Mouse (Mus musculus): ENCODE measurements around the gene Tas2r138. TPM values are rescaled to one million over a fixed set of nuclear protein-coding genes. Genes with fewer than 3 reads are reported as not detected.
"Not testable (repeated sequence)": the region's sequence is repeated elsewhere in the genome, so short reads cannot be mapped to it uniquely, and the experiment has no call there.

The Tas2r138 gene
- polyA plus RNA-seq, 1 experiment from 2014 or later: not detected

- no peak for ATAC-seq (replicated peaks; ENCODE audit: low FRiP score)
- no peaks in the 10 kb centered on the region for H3K36me3 ChIP-seq
Measured at GRCm38 (mm10) chr6:40607431-40607830, 5.7 kb downstream of the Tas2r138 start.

GRCm38 (mm10) chr6:40598546-40598945 is 14.6 kb downstream of the Tas2r138 start:
- H3K4me3 ChIP-seq (replicated peaks); H3K9ac ChIP-seq; H3K4me1 ChIP-seq; H3K27ac ChIP-seq; ATAC-seq (replicated peaks; ENCODE audit: low FRiP score); H3K27me3 ChIP-seq; H3K9me3 ChIP-seq (replicated peaks); H3K4me2 ChIP-seq; H3K36me3 ChIP-seq: not testable (repeated sequence)
- WGBS: 40% methylated on average over 4 of the region's 4 CpGs

More at GRCm38 (mm10) chr6:40607431-40607830, 5.7 kb downstream of the Tas2r138 start:
- Histone ChIP-seq H3K27me3 (no peaks in the 10 kb centered on the region), H3K4me2 (no peak overlapping the region), H3K4me1 (no peaks in the 10 kb centered on the region), H3K4me3 (replicated peaks) (no peak overlapping the region), H3K9ac (no peak overlapping the region), H3K9me3 (replicated peaks) (no peaks in the 10 kb centered on the region), H3K27ac (no peak overlapping the region)

- H3K9me3 ChIP-seq (replicated peaks): no peaks in the 10 kb centered on the region
- 73% methylated on average over 3 of the region's 3 CpGs for WGBS
- H3K9ac ChIP-seq: no peak overlapping the region
- H3K4me2 ChIP-seq: no peak overlapping the region
- no peak for ATAC-seq (replicated peaks; ENCODE audit: low FRiP score)
- H3K27ac ChIP-seq: no peak overlapping the region
- H3K4me1 ChIP-seq: no peaks in the 10 kb centered on the region
- no peaks in the 10 kb centered on the region for H3K27me3 ChIP-seq
- H3K4me3 ChIP-seq (replicated peaks): no peak overlapping the region
- no peaks in the 10 kb centered on the region for H3K36me3 ChIP-seq
Measured at GRCm38 (mm10) chr6:40594804-40595550, 18.1 kb downstream of the Tas2r138 start.

- ATAC-seq (replicated peaks; ENCODE audit: low FRiP score): no peak
- H3K4me1 ChIP-seq: no peaks in the 10 kb centered on the region
- no peaks in the 10 kb centered on the region for H3K9me3 ChIP-seq (replicated peaks)
- H3K9ac ChIP-seq: no peak overlapping the region
- H3K27ac ChIP-seq: no peak overlapping the region
- H3K36me3 ChIP-seq: no peaks in the 10 kb centered on the region
- H3K4me3 ChIP-seq (replicated peaks): no peak overlapping the region
- no peaks in the 10 kb centered on the region for H3K27me3 ChIP-seq
- no peak overlapping the region for H3K4me2 ChIP-seq
- WGBS: 90% methylated on average over 2 of the region's 2 CpGs
Measured at GRCm38 (mm10) chr6:40588346-40588745, 24.8 kb downstream of the Tas2r138 start.

GRCm38 (mm10) chr6:40585645-40586044 is 27.5 kb downstream of the Tas2r138 start, which contains the start of gene Clec5a:
Gene Clec5a, minus strand, starts transcription at chr6:40585821.
- no peak for ATAC-seq (replicated peaks; ENCODE audit: low FRiP score)
- H3K4me2 ChIP-seq: no peak within 1 kb of the TSS
- H3K4me3 ChIP-seq (replicated peaks): no peak within 1 kb of the TSS
- H3K27ac ChIP-seq: no peak within 1 kb of the TSS
- WGBS: 76% methylated on average over 5 of the region's 5 CpGs
- no peaks in the 10 kb centered on the region for H3K27me3 ChIP-seq
- H3K4me1 ChIP-seq: no peaks in the 10 kb centered on the region
- no peak within 1 kb of the TSS for H3K9ac ChIP-seq
- no peaks in the 10 kb centered on the region for H3K9me3 ChIP-seq (replicated peaks)
- no peaks in the 10 kb centered on the region for H3K36me3 ChIP-seq

GRCm38 (mm10) chr6:40584336-40584735 is 28.8 kb downstream of the Tas2r138 start:
- H3K27me3 ChIP-seq: no peaks in the 10 kb centered on the region
- no peaks in the 10 kb centered on the region for H3K4me1 ChIP-seq
- H3K9ac ChIP-seq: no peak overlapping the region
- 84% methylated on average over 6 of the region's 6 CpGs for WGBS
- no peaks in the 10 kb centered on the region for H3K9me3 ChIP-seq (replicated peaks)
- no peak for ATAC-seq (replicated peaks; ENCODE audit: low FRiP score)
- no peaks in the 10 kb centered on the region for H3K36me3 ChIP-seq
- no peak overlapping the region for H3K27ac ChIP-seq
- H3K4me3 ChIP-seq (replicated peaks): no peak overlapping the region
- H3K4me2 ChIP-seq: no peak overlapping the region

- no peaks in the 10 kb centered on the region for H3K4me1 ChIP-seq
- H3K27ac ChIP-seq: no peak overlapping the region
- no peaks in the 10 kb centered on the region for H3K36me3 ChIP-seq
- no peak overlapping the region for H3K4me2 ChIP-seq
- H3K9ac ChIP-seq: no peak overlapping the region
- no peaks in the 10 kb centered on the region for H3K9me3 ChIP-seq (replicated peaks)
- H3K27me3 ChIP-seq: no peaks in the 10 kb centered on the region
- no peak overlapping the region for H3K4me3 ChIP-seq (replicated peaks)
- WGBS: 79% methylated on average over 1 of the region's 1 CpGs
- no peak for ATAC-seq (replicated peaks; ENCODE audit: low FRiP score)
Measured at GRCm38 (mm10) chr6:40576305-40576704, 36.8 kb downstream of the Tas2r138 start.

- H3K27me3 ChIP-seq: no peaks in the 10 kb centered on the region
- no peaks in the 10 kb centered on the region for H3K9me3 ChIP-seq (replicated peaks)
- no peak overlapping the region for H3K4me2 ChIP-seq
- no peaks in the 10 kb centered on the region for H3K4me1 ChIP-seq
- 86% methylated on average over 3 of the region's 3 CpGs for WGBS
- no peak overlapping the region for H3K9ac ChIP-seq
- no peak overlapping the region for H3K4me3 ChIP-seq (replicated peaks)
- H3K27ac ChIP-seq: no peak overlapping the region
- no peak for ATAC-seq (replicated peaks; ENCODE audit: low FRiP score)
- no peaks in the 10 kb centered on the region for H3K36me3 ChIP-seq
Measured at GRCm38 (mm10) chr6:40573618-40574017, 39.5 kb downstream of the Tas2r138 start.

- 87% methylated on average over 3 of the region's 3 CpGs for WGBS
- no peak within 1 kb of the TSS for H3K4me2 ChIP-seq
- H3K9me3 ChIP-seq (replicated peaks): no peaks in the 10 kb centered on the region
- no peak for ATAC-seq (replicated peaks; ENCODE audit: low FRiP score)
- no peak within 1 kb of the TSS for H3K9ac ChIP-seq
- H3K27ac ChIP-seq: no peak within 1 kb of the TSS
- H3K4me1 ChIP-seq: no peaks in the 10 kb centered on the region
- H3K27me3 ChIP-seq: no peaks in the 10 kb centered on the region
- H3K36me3 ChIP-seq: no peaks in the 10 kb centered on the region
- no peak within 1 kb of the TSS for H3K4me3 ChIP-seq (replicated peaks)
Measured at GRCm38 (mm10) chr6:40569187-40569586, 43.9 kb downstream of the Tas2r138 start, which contains the start of gene Olfr460. Gene Olfr460, plus strand, starts transcription at chr6:40569487.

Other genes starting within 250 kb of the Tas2r138 start
- 10.7 and 14.8 TPM in 2 replicates for gene E330009J07Rik, start 177.2 kb downstream of the Tas2r138 start, polyA plus RNA-seq (2015; fragmentation: Nextera tagmentation; extraction: Ambion mirVana)
- gene Wee2, start 174.2 kb downstream of the Tas2r138 start, polyA plus RNA-seq (2015; fragmentation: Nextera tagmentation; extraction: Ambion mirVana): 0.06 TPM in 1 of 2 replicates, not detected in the other
- 171 and 178 TPM in 2 replicates for gene Ssbp1, start 142.0 kb downstream of the Tas2r138 start, polyA plus RNA-seq (2015; fragmentation: Nextera tagmentation; extraction: Ambion mirVana)
- gene Tas2r137, start 122.1 kb downstream of the Tas2r138 start, polyA plus RNA-seq (2015; fragmentation: Nextera tagmentation; extraction: Ambion mirVana): not detected in 2 replicates
- not detected in 2 replicates for gene Tas2r108, start 119.8 kb downstream of the Tas2r138 start, polyA plus RNA-seq (2015; fragmentation: Nextera tagmentation; extraction: Ambion mirVana)
- gene Prss37, start 93.8 kb downstream of the Tas2r138 start, polyA plus RNA-seq (2015; fragmentation: Nextera tagmentation; extraction: Ambion mirVana): not detected in 2 replicates
- 0.06 TPM in 1 of 2 replicates, not detected in the other for gene Olfr461, start 58.3 kb downstream of the Tas2r138 start, polyA plus RNA-seq (2015; fragmentation: Nextera tagmentation; extraction: Ambion mirVana)
- gene Olfr460, start 43.8 kb downstream of the Tas2r138 start, polyA plus RNA-seq (2015; fragmentation: Nextera tagmentation; extraction: Ambion mirVana): not detected in 2 replicates
- gene Clec5a, start 27.5 kb downstream of the Tas2r138 start, polyA plus RNA-seq (2015; fragmentation: Nextera tagmentation; extraction: Ambion mirVana): 0.84 and 1.1 TPM in 2 replicates
- 0.71 and 1.7 TPM in 2 replicates for gene Mgam, start 15.5 kb upstream of the Tas2r138 start, polyA plus RNA-seq (2015; fragmentation: Nextera tagmentation; extraction: Ambion mirVana)

All from kidney, embryonic 15.5 days (tissue).